Mouse (Mus musculus): ENCODE results near the gene Ebf1.

DNA sequence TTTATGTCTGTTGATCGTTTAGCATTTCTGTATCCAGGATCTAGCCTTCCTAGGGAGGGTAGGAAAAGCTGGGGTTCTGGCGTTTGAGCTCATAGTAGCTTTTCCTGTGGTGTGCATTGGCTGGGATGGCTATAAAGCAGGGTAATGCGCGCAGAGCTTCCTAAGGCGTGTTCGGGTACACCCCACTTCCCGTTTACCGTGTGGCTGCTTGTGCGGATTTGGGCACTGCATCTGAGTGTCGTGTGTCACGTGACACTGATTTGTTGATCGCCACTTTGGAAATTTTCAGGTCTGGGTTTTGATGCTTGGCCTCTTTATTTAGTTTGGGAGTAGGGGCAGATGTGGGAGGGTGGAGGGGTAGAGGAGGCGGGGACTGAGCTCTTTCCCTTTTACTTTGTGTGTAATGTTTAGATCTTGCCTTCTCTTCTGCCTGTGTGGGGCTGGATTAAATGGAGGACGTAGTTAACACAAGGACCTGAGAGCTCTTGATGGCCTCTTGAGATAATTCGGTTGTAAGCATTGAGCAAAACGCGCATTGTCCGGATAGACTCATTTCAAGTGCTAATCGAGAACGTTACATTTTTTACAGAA lies 67.5 kb downstream of the Ebf1 start:
- TF ChIP-seq CTCF (IDR thresholded peaks at IDR 0.05; ENCODE audit: control insufficient read depth, insufficient read depth, insufficient replicate concordance, low read depth, low read length) (no peak), POLR2A (IDR thresholded peaks at IDR 0.05; ENCODE audit: control insufficient read depth, low read depth, low read length) (no peak)
